Mouse (Mus musculus): Measurements from ENCODE around the gene Tectb.

Gene Tectb

GRCm38 (mm10) chr19:55213617-55214340 is 33.2 kb downstream of the Tectb start:
- peak; percentile 25 for DNase-seq

- DNase-seq = no peak
These were observed 36.3 kb downstream of the Tectb start for GRCm38 (mm10) chr19:55216876-55217275.

- DNase-seq = peak; percentile 84
These were observed 36.8 kb downstream of the Tectb start for GRCm38 (mm10) chr19:55217365-55217764.

GRCm38 (mm10) chr19:55218192-55218739 is 37.7 kb downstream of the Tectb start:
- DNase-seq = peak; percentile 81

GRCm38 (mm10) chr19:55218741-55219221 is 38.2 kb downstream of the Tectb start:
- DNase-seq = no peak

- DNase-seq = no peak
These were observed 38.8 kb downstream of the Tectb start for GRCm38 (mm10) chr19:55219359-55219758.

GRCm38 (mm10) chr19:55221208-55221607 is 40.7 kb downstream of the Tectb start:
- DNase-seq = peak; percentile 63

GRCm38 (mm10) chr19:55222268-55222667 is 41.7 kb downstream of the Tectb start:
- DNase-seq = no peak

- DNase-seq = no peak
These were observed 46.1 kb downstream of the Tectb start for GRCm38 (mm10) chr19:55226621-55227020.

GRCm38 (mm10) chr19:55227135-55227534 is 46.6 kb downstream of the Tectb start:
- DNase-seq = no peak

GRCm38 (mm10) chr19:55231081-55231480 is 50.5 kb downstream of the Tectb start:
- DNase-seq = peak; percentile 68

GRCm38 (mm10) chr19:55232136-55232535 is 51.6 kb downstream of the Tectb start:
- no peak for DNase-seq

- DNase-seq = no peak
These were observed 55.5 kb downstream of the Tectb start for GRCm38 (mm10) chr19:55236026-55236425.

GRCm38 (mm10) chr19:55236564-55236963 is 56.0 kb downstream of the Tectb start:
- DNase-seq = peak; percentile 70

GRCm38 (mm10) chr19:55239766-55240426 is 59.4 kb downstream of the Tectb start:
- DNase-seq = no peak

GRCm38 (mm10) chr19:55241186-55241645 is 60.7 kb downstream of the Tectb start, which contains the start of gene Gucy2g:
Gucy2g (minus strand) TSS chr19:55241236.
- no peak for DNase-seq

- peak; percentile 81 for DNase-seq
These were observed 64.3 kb downstream of the Tectb start for GRCm38 (mm10) chr19:55244791-55245231.
